Mouse (Mus musculus) limb, embryonic 15.5 days (tissue): ENCODE measurements at regions not wholly inside any gene's neighbourhood (a gene's known extent, or its start where the extent isn't known, plus 50 kb on each side); places are given as distances from the start of the nearest gene placed in this dataset.
"Not testable (repeated sequence)": the region's sequence is repeated elsewhere in the genome, so short reads cannot be mapped to it uniquely, and the experiment has no call there.

ENCODE experiments used
- ATAC-seq: fragments of 200-750 bp; cut with Nextera tagmentation; 2 replicates; pipeline ENCODE4 v1.8.0; 2017; ENCODE audit warnings: low read depth, moderate TSS enrichment; ENCODE audit not compliant: insufficient number of reproducible peaks, low FRiP score, low TSS enrichment
- H3K27ac ChIP-seq: fragments of 300-500 bp; sonication (generic); 2 replicates; pipeline ENCODE4 v1.5.1; 2015; ENCODE audit warnings: moderate library complexity, mild to moderate bottlenecking, inconsistent platforms
- H3K27me3 ChIP-seq: fragments of 300-500 bp; sonication (generic); 2 replicates; pipeline ENCODE4 v1.6.1; 2015; ENCODE audit warnings: inconsistent platforms
- H3K36me3 ChIP-seq: fragments of 300-500 bp; sonication (generic); 2 replicates; pipeline ENCODE4 v1.6.1; 2015; ENCODE audit warnings: inconsistent platforms
- H3K4me1 ChIP-seq: fragments of 300-500 bp; sonication (generic); 2 replicates; pipeline ENCODE4 v1.6.1; 2015; ENCODE audit warnings: inconsistent platforms
- H3K4me2 ChIP-seq: fragments of 300-500 bp; sonication (generic); 2 replicates; pipeline ENCODE4 v1.6.1; 2015; ENCODE audit warnings: mild to moderate bottlenecking, inconsistent platforms
- H3K4me3 ChIP-seq: fragments of 300-500 bp; sonication (generic); 2 replicates; pipeline ENCODE4 v1.5.1; 2015; ENCODE audit warnings: mild to moderate bottlenecking, inconsistent platforms
- H3K9ac ChIP-seq: fragments of 300-500 bp; sonication (generic); 2 replicates; pipeline ENCODE4 v1.6.1; 2015; ENCODE audit warnings: inconsistent platforms
- H3K9me3 ChIP-seq: fragments of 300-500 bp; sonication (generic); 2 replicates; pipeline ENCODE4 v1.6.1; 2016; ENCODE audit warnings: inconsistent platforms
- WGBS: fragments of 180-500 bp; shearing (Covaris S2); methylation state at CpG from one replicate; pipeline ENCODE4 v1.1.7; 2015; 5-methylcytosine and 5-hydroxymethylcytosine counted together

- Histone ChIP-seq H3K27me3 (no peaks in the 10 kb centered on the region), H3K36me3 (no peaks in the 10 kb centered on the region), H3K27ac (no peak overlapping the region), H3K4me2 (no peak overlapping the region), H3K4me3 (no peak overlapping the region), H3K4me1 (peaks cover 8% of the 10 kb centered on the region; the same call in 1 of the 2 replicates), H3K9ac (no peak overlapping the region), H3K9me3 (no peaks in the 10 kb centered on the region)
- ATAC-seq = no peak
- 11% methylated on average over 8 of the region's 8 CpGs for WGBS
Observed at GRCm38 (mm10) chr2:171985813-171986572, 57.3 kb downstream of the Cbln4 start.

- no peak for ATAC-seq
- no peak overlapping the region for H3K4me3 ChIP-seq
- H3K36me3 ChIP-seq = no peaks in the 10 kb centered on the region
- H3K4me2 ChIP-seq = no peak overlapping the region
- no peaks in the 10 kb centered on the region for H3K27me3 ChIP-seq
- H3K27ac ChIP-seq = no peak overlapping the region
- H3K4me1 ChIP-seq = no peaks in the 10 kb centered on the region
- H3K9ac ChIP-seq = no peak overlapping the region
- no peaks in the 10 kb centered on the region for H3K9me3 ChIP-seq
- WGBS = 63% methylated on average over 12 of the region's 13 CpGs
Observed at GRCm38 (mm10) chr2:171969311-171969905, 73.9 kb downstream of the Cbln4 start.

GRCm38 (mm10) chr2:171946569-171947250, 96.6 kb downstream of the Cbln4 start:
- H3K4me3 ChIP-seq = no peak overlapping the region
- H3K9me3 ChIP-seq = no peaks in the 10 kb centered on the region
- H3K36me3 ChIP-seq = no peaks in the 10 kb centered on the region
- no peak overlapping the region for H3K4me2 ChIP-seq
- no peak overlapping the region for H3K9ac ChIP-seq
- no peak for ATAC-seq
- H3K27ac ChIP-seq = no peak overlapping the region
- no peaks in the 10 kb centered on the region for H3K4me1 ChIP-seq
- no peaks in the 10 kb centered on the region for H3K27me3 ChIP-seq
- 70% methylated on average over 7 of the region's 7 CpGs for WGBS

- no peak overlapping the region for H3K9ac ChIP-seq
- ATAC-seq = no peak
- no peak overlapping the region for H3K4me3 ChIP-seq
- no peak overlapping the region for H3K4me2 ChIP-seq
- no peaks in the 10 kb centered on the region for H3K36me3 ChIP-seq
- H3K27ac ChIP-seq = no peak overlapping the region
- no peaks in the 10 kb centered on the region for H3K27me3 ChIP-seq
- H3K9me3 ChIP-seq = no peaks in the 10 kb centered on the region
- no peaks in the 10 kb centered on the region for H3K4me1 ChIP-seq
- WGBS = 81% methylated on average over 9 of the region's 9 CpGs
Observed at GRCm38 (mm10) chr2:171942671-171943070, 100.6 kb downstream of the Cbln4 start.

- Histone ChIP-seq H3K36me3 (no peaks in the 10 kb centered on the region), H3K27me3 (no peaks in the 10 kb centered on the region), H3K9ac (no peak overlapping the region), H3K4me1 (no peaks in the 10 kb centered on the region), H3K4me2 (no peak overlapping the region), H3K27ac (no peak overlapping the region), H3K4me3 (no peak overlapping the region), H3K9me3 (no peaks in the 10 kb centered on the region)
- ATAC-seq = no peak
- whole genome bisulfite sequencing = 62% methylated on average over 13 of the region's 13 CpGs
Observed at GRCm38 (mm10) chr2:171935646-171936325, 107.5 kb downstream of the Cbln4 start.

- Histone ChIP-seq H3K36me3 (no peaks in the 10 kb centered on the region), H3K9ac (no peak overlapping the region), H3K4me1 (no peaks in the 10 kb centered on the region), H3K27me3 (no peaks in the 10 kb centered on the region), H3K4me3 (no peak overlapping the region), H3K27ac (no peak overlapping the region), H3K9me3 (no peaks in the 10 kb centered on the region), H3K4me2 (no peak overlapping the region)
- 82% methylated on average over 5 of the region's 5 CpGs for WGBS
- no peak for ATAC-seq
Observed at GRCm38 (mm10) chr2:171920960-171921359, 122.3 kb downstream of the Cbln4 start.

GRCm38 (mm10) chr2:171887306-171887705, 156.0 kb downstream of the Cbln4 start:
- H3K9me3 ChIP-seq = no peaks in the 10 kb centered on the region
- no peak overlapping the region for H3K9ac ChIP-seq
- H3K4me1 ChIP-seq = no peaks in the 10 kb centered on the region
- no peaks in the 10 kb centered on the region for H3K36me3 ChIP-seq
- no peak for ATAC-seq
- H3K4me2 ChIP-seq = no peak overlapping the region
- no peak overlapping the region for H3K27ac ChIP-seq
- no peaks in the 10 kb centered on the region for H3K27me3 ChIP-seq
- 85% methylated on average over 3 of the region's 3 CpGs for WGBS
- H3K4me3 ChIP-seq = no peak overlapping the region

GRCm38 (mm10) chr2:171879238-171879960, 163.9 kb downstream of the Cbln4 start:
- H3K4me2 ChIP-seq, H3K27me3 ChIP-seq, H3K27ac ChIP-seq, H3K9ac ChIP-seq, ATAC-seq, H3K9me3 ChIP-seq, H3K36me3 ChIP-seq, H3K4me1 ChIP-seq, H3K4me3 ChIP-seq: not testable (repeated sequence)
- 92% methylated on average over 8 of the region's 8 CpGs for WGBS

- no peaks in the 10 kb centered on the region for H3K9me3 ChIP-seq
- no peaks in the 10 kb centered on the region for H3K36me3 ChIP-seq
- no peaks in the 10 kb centered on the region for H3K4me1 ChIP-seq
- H3K27me3 ChIP-seq = no peaks in the 10 kb centered on the region
- ATAC-seq = no peak
- 80% methylated on average over 3 of the region's 3 CpGs for WGBS
- no peak overlapping the region for H3K4me2 ChIP-seq
- H3K27ac ChIP-seq = no peak overlapping the region
- no peak overlapping the region for H3K9ac ChIP-seq
- H3K4me3 ChIP-seq = no peak overlapping the region
Observed at GRCm38 (mm10) chr2:171867550-171867949, 175.7 kb downstream of the Cbln4 start.

GRCm38 (mm10) chr2:171864376-171864965, 178.8 kb downstream of the Cbln4 start:
- H3K9ac ChIP-seq = no peak overlapping the region
- H3K36me3 ChIP-seq = no peaks in the 10 kb centered on the region
- H3K27me3 ChIP-seq = no peaks in the 10 kb centered on the region
- H3K4me3 ChIP-seq = no peak overlapping the region
- WGBS = 87% methylated on average over 8 of the region's 8 CpGs
- ATAC-seq = no peak
- H3K27ac ChIP-seq = no peak overlapping the region
- H3K4me2 ChIP-seq = no peak overlapping the region
- no peaks in the 10 kb centered on the region for H3K9me3 ChIP-seq
- H3K4me1 ChIP-seq = no peaks in the 10 kb centered on the region

GRCm38 (mm10) chr2:171862626-171863025, 180.6 kb downstream of the Cbln4 start:
- Histone ChIP-seq H3K9ac (no peak overlapping the region), H3K9me3 (no peaks in the 10 kb centered on the region), H3K27ac (no peak overlapping the region), H3K27me3 (no peaks in the 10 kb centered on the region), H3K4me3 (no peak overlapping the region), H3K4me1 (no peaks in the 10 kb centered on the region), H3K36me3 (no peaks in the 10 kb centered on the region), H3K4me2 (no peak overlapping the region)
- WGBS = 84% methylated on average over 2 of the region's 2 CpGs
- no peak for ATAC-seq
